Mouse (Mus musculus): ENCODE data around the gene Ece2. TPM values are rescaled to one million over a fixed set of nuclear protein-coding genes. Genes with fewer than 3 reads are reported as not detected.

Gene Ece2
- polyA plus RNA-seq, 1 experiment from 2014 or later, result 0.89 TPM

DNA sequence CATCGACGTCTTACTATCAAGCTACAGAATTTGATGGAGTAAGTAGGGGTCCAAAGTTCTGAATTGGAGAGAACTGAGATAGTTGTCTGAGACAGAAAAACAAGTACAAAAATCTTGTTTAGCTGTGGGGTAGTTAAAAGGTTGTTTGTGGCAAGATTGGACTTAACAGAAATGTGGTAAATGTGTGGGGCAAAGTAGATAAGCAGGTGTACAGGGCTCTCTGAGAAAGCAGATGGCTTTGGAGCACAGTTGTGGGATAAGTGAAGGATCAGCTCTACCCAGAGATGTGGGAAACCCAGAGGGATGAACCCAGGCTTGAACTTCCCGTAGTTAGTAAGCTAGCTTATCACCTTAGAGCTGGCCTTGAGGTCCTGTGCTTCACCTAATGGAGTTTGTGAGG lies 61.1 kb downstream of the Ece2 start:
- Histone ChIP-seq H3K36me3 (ENCODE audit: control insufficient read depth, insufficient read depth, low read length) (peaks cover 34% of the 10 kb centered on the region), H3K4me2 (replicated peaks; ENCODE audit: low read depth) (no peak overlapping the region), H3K4me3 (ENCODE audit: low read depth, low read length) (no peak overlapping the region), H3K9me3 (ENCODE audit: control insufficient read depth, low read length) (no peaks in the 10 kb centered on the region), H3K27me3 (ENCODE audit: control insufficient read depth, insufficient read depth, low read length) (no peaks in the 10 kb centered on the region), H3K9ac (ENCODE audit: low read length) (no peak overlapping the region), H3K4me1 (replicated peaks; ENCODE audit: control insufficient read depth, insufficient read depth) (no peaks in the 10 kb centered on the region; the same call in 1 of the 2 replicates), H3K27ac (replicated peaks) (no peak overlapping the region)
- ATAC-seq (ENCODE audit: low FRiP score, low TSS enrichment), result no peak
- DNase-seq (ENCODE audit: low spot score), result no peak
- TF ChIP-seq EP300 (optimal IDR thresholded peaks at IDR 0.05), result no peak
- no peak for TF ChIP-seq CTCF (IDR thresholded peaks at IDR 0.05; ENCODE audit: low read depth)
- 90% methylated on average over 3 of the region's 3 CpGs for WGBS

DNA sequence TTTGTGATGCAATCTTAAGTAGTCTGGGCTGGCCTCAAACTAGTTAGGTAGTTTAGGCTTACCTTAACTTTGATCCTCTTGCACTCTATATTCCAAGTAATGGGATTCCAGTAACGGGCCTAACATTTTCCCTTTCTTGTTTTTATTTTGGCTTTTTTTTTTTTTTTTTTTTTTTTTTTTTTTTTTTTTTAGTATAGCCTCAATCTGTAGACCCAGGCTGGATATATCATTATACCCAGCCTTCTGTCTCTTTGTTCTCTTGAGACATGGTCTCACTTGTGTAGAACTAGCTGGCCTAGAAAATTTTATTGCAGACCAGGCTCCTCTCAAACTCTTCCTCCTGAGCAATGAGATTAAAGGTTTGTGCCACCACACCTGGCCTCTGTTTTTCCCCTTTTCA lies 62.0 kb downstream of the Ece2 start:
- ATAC-seq (ENCODE audit: low FRiP score, low TSS enrichment) (no peak), DNase-seq (ENCODE audit: low spot score) (no peak)
- Histone ChIP-seq H3K27ac (replicated peaks) (no peak overlapping the region), H3K4me1 (replicated peaks; ENCODE audit: control insufficient read depth, insufficient read depth) (no peaks in the 10 kb centered on the region; the same call in 1 of the 2 replicates), H3K27me3 (ENCODE audit: control insufficient read depth, insufficient read depth, low read length) (no peaks in the 10 kb centered on the region), H3K36me3 (ENCODE audit: control insufficient read depth, insufficient read depth, low read length) (peaks cover 26% of the 10 kb centered on the region), H3K4me2 (replicated peaks; ENCODE audit: low read depth) (no peak overlapping the region), H3K9ac (ENCODE audit: low read length) (no peak overlapping the region), H3K9me3 (ENCODE audit: control insufficient read depth, low read length) (no peaks in the 10 kb centered on the region), H3K4me3 (ENCODE audit: low read depth, low read length) (no peak overlapping the region)
- no peak for TF ChIP-seq CTCF (IDR thresholded peaks at IDR 0.05; ENCODE audit: low read depth)
- 52% methylated on average over 1 of the region's 1 CpGs for WGBS

DNA sequence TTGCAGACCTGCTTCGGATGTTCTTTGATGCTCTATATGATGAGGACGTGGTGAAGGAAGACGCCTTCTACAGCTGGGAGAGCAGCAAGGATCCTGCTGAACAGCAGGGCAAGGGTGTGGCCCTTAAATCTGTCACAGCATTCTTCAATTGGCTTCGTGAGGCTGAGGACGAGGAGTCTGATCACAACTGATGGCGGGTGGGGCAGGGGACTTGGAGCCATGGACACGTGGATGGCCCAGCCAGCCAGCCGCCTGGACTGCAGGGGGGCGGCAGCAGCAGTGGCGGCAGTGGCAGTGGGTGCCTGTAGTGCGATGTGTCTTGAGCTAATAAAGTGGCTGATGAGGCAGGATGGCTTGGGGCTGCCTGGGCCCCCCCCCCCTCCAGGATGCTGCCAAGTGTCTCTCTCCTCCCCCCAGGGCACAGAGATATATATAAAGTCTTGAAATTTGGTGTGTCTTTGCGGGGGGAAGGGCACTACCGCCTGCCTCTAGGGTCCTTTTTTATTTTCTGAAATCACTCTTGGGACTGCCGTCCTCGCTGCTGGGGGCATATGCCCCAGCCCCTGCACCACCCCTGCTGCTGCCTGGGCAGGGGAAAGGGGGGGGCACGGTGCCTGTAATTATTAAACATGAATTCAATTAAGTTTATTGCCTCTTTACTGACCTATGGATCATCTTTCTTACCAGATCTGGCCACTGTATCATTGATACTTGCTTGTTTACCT lies 62.8 kb downstream of the Ece2 start:
- Histone ChIP-seq H3K9me3 (ENCODE audit: control insufficient read depth, low read length) (no peaks in the 10 kb centered on the region), H3K9ac (ENCODE audit: low read length) (no peak overlapping the region), H3K27me3 (ENCODE audit: control insufficient read depth, insufficient read depth, low read length) (no peaks in the 10 kb centered on the region), H3K4me1 (replicated peaks; ENCODE audit: control insufficient read depth, insufficient read depth) (no peaks in the 10 kb centered on the region; the same call in 1 of the 2 replicates), H3K27ac (replicated peaks) (no peak overlapping the region), H3K4me2 (replicated peaks; ENCODE audit: low read depth) (peak overlapping the region; percentile 90; the same call in 1 of the 2 replicates), H3K4me3 (ENCODE audit: low read depth, low read length) (no peak overlapping the region), H3K36me3 (ENCODE audit: control insufficient read depth, insufficient read depth, low read length) (peaks cover 21% of the 10 kb centered on the region)
- DNase-seq (ENCODE audit: low spot score) (no peak), ATAC-seq (ENCODE audit: low FRiP score, low TSS enrichment) (no peak)
- 48% methylated on average over 16 of the region's 16 CpGs for WGBS
- TF ChIP-seq EP300 (optimal IDR thresholded peaks at IDR 0.05), result no peak
- no peak for TF ChIP-seq CTCF (IDR thresholded peaks at IDR 0.05; ENCODE audit: low read depth)

DNA sequence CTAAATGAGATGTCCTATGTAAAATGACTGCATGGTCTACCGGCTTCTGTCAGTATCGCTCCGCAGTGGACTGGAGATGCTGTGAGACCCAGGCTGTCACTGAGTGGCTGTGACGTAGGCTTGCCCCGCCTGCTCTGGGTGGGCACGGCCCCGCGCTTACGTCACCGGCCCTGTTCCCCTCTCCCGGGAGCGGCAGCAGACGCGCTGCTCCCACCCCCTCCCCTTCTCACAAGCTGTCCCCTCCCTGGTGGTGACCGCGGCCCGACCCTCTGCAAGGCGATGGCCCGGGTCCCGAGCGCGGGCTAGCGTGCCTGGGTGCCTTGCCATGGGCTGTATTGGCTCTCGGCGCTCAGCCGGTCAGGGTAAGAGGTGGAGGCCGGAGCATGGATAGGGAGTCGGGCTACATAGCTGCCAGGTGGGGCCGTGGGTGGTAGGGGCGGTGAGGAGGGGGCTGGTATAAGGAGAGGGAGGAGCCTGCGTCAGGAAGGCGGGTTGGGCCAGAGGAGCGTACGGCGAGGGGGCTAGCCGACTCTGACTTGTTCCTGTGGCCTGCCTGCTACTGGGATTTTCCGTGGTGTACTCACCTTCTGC lies 63.6 kb downstream of the Ece2 start, which contains the start of gene Fam131a:
Gene Fam131a, plus strand, starts transcription at position 131 of the 591 bp plus-strand sequence.
- peaks cover 17% of the 10 kb centered on the region for H3K36me3 ChIP-seq (ENCODE audit: control insufficient read depth, insufficient read depth, low read length)
- ATAC-seq (ENCODE audit: low FRiP score, low TSS enrichment), result peak; percentile 88
- peak; percentile 88 for DNase-seq (ENCODE audit: low spot score)
- peak within 1 kb of the TSS; percentile 90 for H3K4me2 ChIP-seq (replicated peaks; ENCODE audit: low read depth)
- H3K27ac ChIP-seq (replicated peaks), result peak within 1 kb of the TSS; percentile 78
- H3K27me3 ChIP-seq (ENCODE audit: control insufficient read depth, insufficient read depth, low read length), result no peaks in the 10 kb centered on the region
- no peaks in the 10 kb centered on the region; the same call in 1 of the 2 replicates for H3K4me1 ChIP-seq (replicated peaks; ENCODE audit: control insufficient read depth, insufficient read depth)
- TF ChIP-seq EP300 (optimal IDR thresholded peaks at IDR 0.05) (no peak), CTCF (IDR thresholded peaks at IDR 0.05; ENCODE audit: low read depth) (no peak; the same call in 1 of the 2 replicates)
- 1% methylated on average over 35 of the region's 37 CpGs for whole genome bisulfite sequencing
- H3K9me3 ChIP-seq (ENCODE audit: control insufficient read depth, low read length), result no peaks in the 10 kb centered on the region
- H3K9ac ChIP-seq (ENCODE audit: low read length), result peak within 1 kb of the TSS; percentile 69
- peak within 1 kb of the TSS; percentile 65 for H3K4me3 ChIP-seq (ENCODE audit: low read depth, low read length)

DNA sequence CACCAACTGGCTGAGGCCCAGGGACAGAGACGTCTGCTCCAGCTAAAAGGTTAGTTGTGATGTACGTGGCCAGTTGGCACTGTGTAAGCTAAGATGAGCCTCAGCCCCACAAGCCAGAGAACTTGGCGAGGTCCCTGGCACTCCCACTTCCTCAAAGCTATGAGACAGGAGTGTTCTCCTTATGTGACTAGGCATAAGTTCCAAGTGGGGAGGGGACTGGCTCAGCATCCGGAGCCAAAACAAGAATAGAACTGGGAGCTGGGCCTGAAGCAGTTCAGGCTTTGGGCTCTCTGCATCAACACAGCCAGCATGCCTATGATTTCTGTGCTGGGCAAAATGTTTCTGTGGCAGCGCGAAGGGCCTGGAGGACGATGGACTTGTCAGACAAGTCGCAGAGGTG lies 65.2 kb downstream of the Ece2 start:
- no peak overlapping the region for H3K4me3 ChIP-seq (ENCODE audit: low read depth, low read length)
- 58% methylated on average over 8 of the region's 8 CpGs for WGBS
- H3K9ac ChIP-seq (ENCODE audit: low read length), result no peak overlapping the region; the same call in 1 of the 2 replicates
- H3K9me3 ChIP-seq (ENCODE audit: control insufficient read depth, low read length), result no peaks in the 10 kb centered on the region
- no peak for TF ChIP-seq CTCF (IDR thresholded peaks at IDR 0.05; ENCODE audit: low read depth)
- TF ChIP-seq EP300 (optimal IDR thresholded peaks at IDR 0.05), result no peak
- ATAC-seq (ENCODE audit: low FRiP score, low TSS enrichment), result peak; percentile 13; the same call in 1 of the 2 replicates
- peaks cover 2% of the 10 kb centered on the region; the same call in 1 of the 2 replicates for H3K36me3 ChIP-seq (ENCODE audit: control insufficient read depth, insufficient read depth, low read length)
- peak overlapping the region; percentile 79; the same call in 1 of the 2 replicates for H3K27ac ChIP-seq (replicated peaks)
- H3K27me3 ChIP-seq (ENCODE audit: control insufficient read depth, insufficient read depth, low read length), result no peaks in the 10 kb centered on the region
- DNase-seq (ENCODE audit: low spot score), result no peak
- H3K4me1 ChIP-seq (replicated peaks; ENCODE audit: control insufficient read depth, insufficient read depth), result no peaks in the 10 kb centered on the region; the same call in 1 of the 2 replicates
- peak overlapping the region; percentile 54; the same call in 1 of the 2 replicates for H3K4me2 ChIP-seq (replicated peaks; ENCODE audit: low read depth)
